Mouse (Mus musculus) MEL (cell line): ENCODE results near the gene Slc4a1. TPM values are rescaled to one million over a fixed set of nuclear protein-coding genes. Genes with fewer than 3 reads are reported as not detected.

ENCODE experiments used
- DNase-seq: peaks from one replicate; pipeline ENCODE4 v3.0.0; 2011; ENCODE audit warnings: low read depth, low spot score
- H3K27ac ChIP-seq: 2 replicates; pipeline ENCODE4 v1.5.1; 2012; ENCODE audit warnings: low read depth, mild to moderate bottlenecking, control low read depth, low read length, moderate library complexity; ENCODE audit not compliant: control insufficient read depth
- H3K27me3 ChIP-seq, 2 experiments: fragments of 150-350 bp in 1 of 2; sonication (generic) in 1 of 2; 2 replicates each; pipeline ENCODE4 v1.6.1; 2012; ENCODE audit warnings: low read length in 2 of 2, mild to moderate bottlenecking in 2 of 2, improper control_type of control experiment in 1 of 2, moderate library complexity in 1 of 2; ENCODE audit not compliant: insufficient read depth in 2 of 2, control insufficient read depth in 1 of 2
- H3K36me3 ChIP-seq, 2 experiments: 2 replicates each; pipeline ENCODE4 v1.6.1; 2012 to 2014; ENCODE audit warnings: low read length in 2 of 2, improper control_type of control experiment in 1 of 2, inconsistent platforms in 1 of 2, mild to moderate bottlenecking in 1 of 2; ENCODE audit not compliant: insufficient read depth in 2 of 2, control insufficient read depth in 1 of 2
- H3K4me1 ChIP-seq, 2 experiments: fragments of 150-350 bp in 1 of 2; sonication (generic) in 1 of 2; 2 replicates each; pipeline ENCODE4 v1.6.1; 2012; ENCODE audit warnings: low read length in 2 of 2, improper control_type of control experiment in 1 of 2, mild to moderate bottlenecking in 1 of 2; ENCODE audit not compliant: insufficient read depth in 2 of 2, control insufficient read depth in 1 of 2
- H3K4me3 ChIP-seq, 2 experiments: fragments of 150-350 bp in 1 of 2; sonication (generic) in 1 of 2; 2 replicates each; pipeline ENCODE4 v1.5.1; 2012; ENCODE audit warnings: low read depth in 2 of 2, low read length in 2 of 2, mild to moderate bottlenecking in 2 of 2, moderate library complexity in 2 of 2, control low read depth in 1 of 2, improper control_type of control experiment in 1 of 2; ENCODE audit not compliant: control insufficient read depth in 1 of 2, insufficient read depth in 1 of 2
- H3K79me2 ChIP-seq: 2 replicates; pipeline ENCODE4 v1.6.1; 2012; ENCODE audit warnings: mild to moderate bottlenecking, low read length, moderate library complexity; ENCODE audit not compliant: control insufficient read depth, poor library complexity, insufficient read depth
- H3K9ac ChIP-seq: 2 replicates; pipeline ENCODE4 v1.6.1; 2012; ENCODE audit warnings: low read depth, mild to moderate bottlenecking, control low read depth, low read length, moderate library complexity; ENCODE audit not compliant: control insufficient read depth, poor library complexity, severe bottlenecking
- H3K9me3 ChIP-seq: fragments of 150-350 bp; sonication (generic); replicated peaks from 2 replicates; pipeline ENCODE4 v1.6.1; 2012; ENCODE audit warnings: mild to moderate bottlenecking, low read length, improper control_type of control experiment, moderate library complexity; ENCODE audit not compliant: insufficient read depth
- E2F4 ChIP-seq: IDR thresholded peaks from 2 replicates; pipeline ENCODE4 v1.6.1; 2011; ENCODE audit warnings: low read depth, low read length, improper control_type of control experiment, borderline replicate concordance
- ELF1 ChIP-seq: IDR thresholded peaks from 2 replicates; pipeline ENCODE4 v1.6.1; 2014; ENCODE audit warnings: low read depth, mild to moderate bottlenecking, inconsistent platforms, low read length, improper control_type of control experiment, moderate library complexity
- GATA1 ChIP-seq: IDR thresholded peaks from 2 replicates; pipeline ENCODE4 v1.6.1; 2011; ENCODE audit warnings: low read depth, low read length, improper control_type of control experiment
- HCFC1 ChIP-seq: IDR thresholded peaks from 2 replicates; pipeline ENCODE4 v1.6.1; 2012; ENCODE audit warnings: low read depth, mild to moderate bottlenecking, inconsistent platforms, low read length, improper control_type of control experiment, moderate library complexity
- MAFK ChIP-seq: IDR thresholded peaks from 2 replicates; pipeline ENCODE4 v1.6.1; 2011; ENCODE audit warnings: low read depth, mild to moderate bottlenecking, low read length, improper control_type of control experiment, borderline replicate concordance
- MAZ ChIP-seq: IDR thresholded peaks from 2 replicates; pipeline ENCODE4 v1.6.1; 2012; ENCODE audit warnings: low read depth, mild to moderate bottlenecking, inconsistent platforms, low read length, improper control_type of control experiment
- MEF2A ChIP-seq: IDR thresholded peaks from 2 replicates; pipeline ENCODE4 v1.6.1; 2014; ENCODE audit warnings: low read depth, mild to moderate bottlenecking, inconsistent platforms, low read length, improper control_type of control experiment; ENCODE audit not compliant: poor library complexity, insufficient replicate concordance, severe bottlenecking; ENCODE audit errors: extremely low read depth
- NELFE ChIP-seq: IDR thresholded peaks from 2 replicates; pipeline ENCODE4 v1.6.1; 2011; ENCODE audit warnings: low read depth, low read length, improper control_type of control experiment
- POLR2A ChIP-seq, 2 experiments: IDR thresholded peaks; 2 replicates each; pipeline ENCODE4 v1.6.1; 2011 to 2012; ENCODE audit warnings: low read length in 2 of 2, mild to moderate bottlenecking in 2 of 2, control low read depth in 1 of 2, improper control_type of control experiment in 1 of 2, low read depth in 1 of 2, moderate library complexity in 1 of 2; ENCODE audit not compliant: control insufficient read depth in 1 of 2, insufficient read depth in 1 of 2, poor library complexity in 1 of 2
- TAL1 ChIP-seq: IDR thresholded peaks from 2 replicates; pipeline ENCODE4 v1.6.1; 2012; ENCODE audit warnings: mild to moderate bottlenecking, inconsistent platforms, low read length, moderate library complexity, mixed read lengths
- TBP ChIP-seq: IDR thresholded peaks from 2 replicates; pipeline ENCODE4 v1.8.0; 2011; ENCODE audit warnings: low read depth, low read length, improper control_type of control experiment
- TCF12 ChIP-seq: IDR thresholded peaks from 2 replicates; pipeline ENCODE4 v1.6.1; 2014; ENCODE audit warnings: low read depth, mild to moderate bottlenecking, inconsistent platforms, low read length, improper control_type of control experiment, moderate library complexity
- UBTF ChIP-seq: IDR thresholded peaks from 2 replicates; pipeline ENCODE4 v1.6.1; 2012; ENCODE audit warnings: low read depth, mild to moderate bottlenecking, inconsistent platforms, low read length, improper control_type of control experiment, moderate library complexity, borderline replicate concordance; ENCODE audit not compliant: insufficient read depth
- USF1 ChIP-seq: IDR thresholded peaks from 2 replicates; pipeline ENCODE4 v1.6.1; 2014; ENCODE audit warnings: low read depth, mild to moderate bottlenecking, inconsistent platforms, low read length, improper control_type of control experiment, moderate library complexity
- ZMIZ1 ChIP-seq: IDR thresholded peaks from 2 replicates; pipeline ENCODE4 v1.6.1; 2012; ENCODE audit warnings: low read depth, mild to moderate bottlenecking, inconsistent platforms, low read length, improper control_type of control experiment, moderate library complexity
- polyA plus RNA-seq, 2 experiments: library from polyadenylated mRNA; stranded (reverse) in 1 of 2; unstranded in 1 of 2; fragments of >175 nt in 1 of 2; fragments of >200 nt in 1 of 2; gene quantifications; 2 replicates each; pipeline versions ENCODE4 v1.2.1 to v1.2.4; 2012; ENCODE audit warnings: low replicate concordance in 2 of 2, low read depth in 1 of 2; ENCODE audit not compliant: insufficient read length in 2 of 2, insufficient read depth in 1 of 2, missing spikeins in 1 of 2
- total RNA-seq: library from RNA; depleted of rRNA; stranded (reverse); fragments of 300-350 nt; gene quantifications from 2 replicates; pipeline ENCODE4 v1.2.3, GENCODE M21; 2012

The Slc4a1 gene
- total and polyA plus RNA-seq, 3 experiments, result 0.23 to 0.35 TPM; not detected in 1

GRCm38 (mm10) chr11:102314321-102314720 is 51.7 kb downstream of the Slc4a1 start:
- TF ChIP-seq TAL1, result no peak
- no peak overlapping the region for H3K9ac ChIP-seq
- no peak overlapping the region for H3K27ac ChIP-seq
- peaks cover 4 to 15% of the 10 kb centered on the region in 2 experiments; a peak in 3 of 4 replicates for H3K36me3 ChIP-seq
- H3K27me3 ChIP-seq, result no peaks in the 10 kb centered on the region
- H3K4me1 ChIP-seq, result peaks cover 4 to 18% of the 10 kb centered on the region in 2 experiments
- H3K4me3 ChIP-seq, result no peak overlapping the region
- peaks cover 52% of the 10 kb centered on the region for H3K79me2 ChIP-seq
- DNase-seq, result no peak
- H3K9me3 ChIP-seq, result no peaks in the 10 kb centered on the region

- peaks cover 4 to 18% of the 10 kb centered on the region in 2 experiments; a peak in 3 of 4 replicates for H3K36me3 ChIP-seq
- H3K27ac ChIP-seq, result no peak overlapping the region
- DNase-seq, result no peak
- H3K27me3 ChIP-seq, result no peaks in the 10 kb centered on the region
- no peak overlapping the region for H3K4me3 ChIP-seq
- H3K79me2 ChIP-seq, result peaks cover 35% of the 10 kb centered on the region
- peaks cover 4 to 18% of the 10 kb centered on the region in 2 experiments for H3K4me1 ChIP-seq
- H3K9ac ChIP-seq, result no peak overlapping the region
- no peak for TF ChIP-seq ELF1
- H3K9me3 ChIP-seq, result no peaks in the 10 kb centered on the region
Measured at GRCm38 (mm10) chr11:102312586-102312985, 53.4 kb downstream of the Slc4a1 start.

- no peaks in the 10 kb centered on the region for H3K27me3 ChIP-seq
- no peak for DNase-seq
- no peak overlapping the region for H3K27ac ChIP-seq
- peaks cover 4 to 18% of the 10 kb centered on the region in 2 experiments for H3K36me3 ChIP-seq
- TF ChIP-seq HCFC1 (no peak), ZMIZ1 (no peak), MEF2A (no peak), POLR2A (IDR thresholded peaks at IDR 0.05; ENCODE audit: control insufficient read depth in 1 of 2, insufficient read depth in 1 of 2, low read depth in 1 of 2, low read length in 2 of 2, poor library complexity in 1 of 2) (no peak), MAFK (no peak), E2F4 (no peak), UBTF (no peak), GATA1 (no peak), USF1 (no peak), MAZ (no peak), TBP (no peak), TCF12 (no peak), NELFE (no peak)
- H3K79me2 ChIP-seq, result peaks cover 29% of the 10 kb centered on the region
- no peak overlapping the region for H3K9ac ChIP-seq
- no peak overlapping the region for H3K4me3 ChIP-seq
- peaks cover 4 to 18% of the 10 kb centered on the region in 2 experiments for H3K4me1 ChIP-seq
- no peaks in the 10 kb centered on the region for H3K9me3 ChIP-seq
Measured at GRCm38 (mm10) chr11:102311966-102312365, 54.0 kb downstream of the Slc4a1 start.
